Mouse (Mus musculus) myocyte (in vitro differentiated cells): ENCODE measurements around the gene Macrod1.

Source experiments
- CEBPB ChIP-seq: IDR thresholded peaks from 2 replicates; pipeline ENCODE4 v1.6.1; 2011; ENCODE audit warnings: mild to moderate bottlenecking, moderate library complexity; ENCODE audit not compliant: poor library complexity, insufficient read depth, severe bottlenecking
- E2F4 ChIP-seq: IDR thresholded peaks from one replicate; pipeline ENCODE4 v1.6.1; 2011; ENCODE audit warnings: mild to moderate bottlenecking, control low read depth, moderate library complexity; ENCODE audit not compliant: insufficient read depth
- MYOG ChIP-seq, 3 experiments: IDR thresholded peaks; one replicate each; pipeline ENCODE4 v1.6.1; 2011; ENCODE audit warnings: control low read depth in 2 of 3, low read depth in 2 of 3, mild to moderate bottlenecking in 2 of 3; ENCODE audit not compliant: insufficient read length in 2 of 3, control insufficient read depth in 1 of 3, insufficient read depth in 1 of 3
- POLR2A ChIP-seq: IDR thresholded peaks from one replicate; pipeline ENCODE4 v1.6.1; 2011; ENCODE audit warnings: low read depth, mild to moderate bottlenecking, control low read depth, moderate library complexity; ENCODE audit not compliant: insufficient read length
- POLR2AphosphoS2 ChIP-seq: IDR thresholded peaks from one replicate; pipeline ENCODE4 v1.6.1; 2011; ENCODE audit warnings: low read depth, control low read depth; ENCODE audit not compliant: insufficient read length

DNA sequence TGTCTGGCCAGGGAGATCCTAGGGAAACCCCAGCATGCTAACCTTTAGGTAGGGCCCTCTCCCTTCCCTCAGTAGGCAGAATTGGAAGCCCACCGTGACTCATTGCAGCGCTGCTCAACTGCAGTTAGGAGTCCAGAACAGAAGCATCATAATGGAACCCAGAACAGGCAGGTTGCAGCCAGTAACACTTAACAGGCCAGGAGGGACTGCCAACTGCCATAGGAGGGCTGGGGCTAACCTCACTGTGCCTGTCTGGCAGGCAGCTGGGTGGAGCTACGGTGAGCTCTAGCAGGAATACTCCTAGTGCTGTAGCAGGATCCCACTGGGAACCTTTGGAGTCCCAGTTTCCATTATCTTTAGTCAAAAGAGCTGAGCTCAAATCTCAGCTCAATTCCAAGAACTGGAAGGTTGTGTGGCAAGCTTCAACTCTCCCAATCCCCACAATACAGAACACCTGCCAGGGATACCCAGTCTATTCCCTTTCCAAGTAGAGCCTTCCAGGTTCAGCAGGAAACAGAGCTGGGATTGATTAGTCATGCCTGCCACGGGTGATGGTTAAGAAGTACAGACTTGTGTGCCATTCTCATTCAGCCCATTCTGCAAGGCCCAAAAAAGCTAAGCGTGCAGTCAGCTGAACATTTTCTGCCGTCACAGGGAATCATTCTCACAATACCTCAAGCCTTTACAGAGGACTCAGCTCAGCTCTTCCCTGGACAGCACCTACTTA is 95.5 kb downstream of the Macrod1 start:
- no peak for TF ChIP-seq CEBPB
- TF ChIP-seq POLR2A = no peak
- TF ChIP-seq MYOG (IDR thresholded peaks at IDR 0.05; ENCODE audit: control insufficient read depth in 1 of 3, insufficient read depth in 1 of 3, insufficient read length in 2 of 3, low read depth in 2 of 3) = peak in 1 of 3 experiments; percentile 20
- TF ChIP-seq POLR2AphosphoS2 = no peak
- no peak for TF ChIP-seq E2F4
